Mouse (Mus musculus) spleen, adult 2 months (tissue): ENCODE data around the gene Nipbl. TPM values are rescaled to one million over a fixed set of nuclear protein-coding genes. Genes with fewer than 3 reads are reported as not detected.
A peak's percentile ranks its signal among the peaks of the same experiment; 100 is the strongest.
"Not testable (repeated sequence)": the region's sequence is repeated elsewhere in the genome, so short reads cannot be mapped to it uniquely, and the experiment has no call there.

Source experiments
- DNase-seq, 2 experiments: peaks; one replicate each; pipeline versions ENCODE4 v3.0.0 to v3.0.0-alpha.2; 2012 to 2021; ENCODE audit warnings: low spot score in 2 of 2, low read depth in 1 of 2
- H3K27ac ChIP-seq: fragments of 200-500 bp; 2 replicates; pipeline ENCODE4 v1.5.1; 2012; ENCODE audit warnings: low read length, inconsistent platforms; ENCODE audit not compliant: insufficient read depth
- H3K27me3 ChIP-seq: fragments of 200-500 bp; 2 replicates; pipeline ENCODE4 v1.6.1; 2012; ENCODE audit warnings: mild to moderate bottlenecking, moderate library complexity, low read length, inconsistent platforms; ENCODE audit not compliant: control insufficient read depth, insufficient read depth
- H3K36me3 ChIP-seq: fragments of 200-500 bp; 2 replicates; pipeline ENCODE4 v1.6.1; 2012; ENCODE audit warnings: mild to moderate bottlenecking, low read length, inconsistent platforms; ENCODE audit not compliant: control insufficient read depth, insufficient read depth
- H3K4me1 ChIP-seq: fragments of 200-500 bp; 2 replicates; pipeline ENCODE4 v1.6.1; 2011; ENCODE audit warnings: inconsistent platforms; ENCODE audit not compliant: control insufficient read depth, insufficient read depth, insufficient read length
- H3K4me3 ChIP-seq: fragments of 200-500 bp; 2 replicates; pipeline ENCODE4 v1.5.1; 2011; ENCODE audit warnings: mild to moderate bottlenecking, inconsistent platforms; ENCODE audit not compliant: insufficient read depth, insufficient read length; ENCODE audit errors: extremely low read depth
- CTCF ChIP-seq: fragments of 200-500 bp; IDR thresholded peaks from 2 replicates; pipeline ENCODE4 v1.5.1; 2011; ENCODE audit warnings: mild to moderate bottlenecking, inconsistent platforms; ENCODE audit not compliant: insufficient read depth, insufficient read length, insufficient replicate concordance; ENCODE audit errors: extremely low read depth
- POLR2A ChIP-seq: fragments of 200-500 bp; IDR thresholded peaks from 2 replicates; pipeline ENCODE4 v1.6.1; 2011; ENCODE audit warnings: low read depth, low read length, inconsistent platforms
- WGBS: fragments of 180-500 bp; shearing (Covaris S2); methylation state at CpG from one replicate; pipeline ENCODE4 v1.1.7; 2018; 5-methylcytosine and 5-hydroxymethylcytosine counted together
- polyA plus RNA-seq: library from polyadenylated mRNA; depleted of rRNA; stranded (reverse); fragments of >200 nt; gene quantifications from 2 replicates; pipeline ENCODE4 v1.2.3, GENCODE M21; 2012; rRNA removed

Nipbl gene
- polyA plus RNA-seq, 1 experiment: 5.0 TPM

DNA sequence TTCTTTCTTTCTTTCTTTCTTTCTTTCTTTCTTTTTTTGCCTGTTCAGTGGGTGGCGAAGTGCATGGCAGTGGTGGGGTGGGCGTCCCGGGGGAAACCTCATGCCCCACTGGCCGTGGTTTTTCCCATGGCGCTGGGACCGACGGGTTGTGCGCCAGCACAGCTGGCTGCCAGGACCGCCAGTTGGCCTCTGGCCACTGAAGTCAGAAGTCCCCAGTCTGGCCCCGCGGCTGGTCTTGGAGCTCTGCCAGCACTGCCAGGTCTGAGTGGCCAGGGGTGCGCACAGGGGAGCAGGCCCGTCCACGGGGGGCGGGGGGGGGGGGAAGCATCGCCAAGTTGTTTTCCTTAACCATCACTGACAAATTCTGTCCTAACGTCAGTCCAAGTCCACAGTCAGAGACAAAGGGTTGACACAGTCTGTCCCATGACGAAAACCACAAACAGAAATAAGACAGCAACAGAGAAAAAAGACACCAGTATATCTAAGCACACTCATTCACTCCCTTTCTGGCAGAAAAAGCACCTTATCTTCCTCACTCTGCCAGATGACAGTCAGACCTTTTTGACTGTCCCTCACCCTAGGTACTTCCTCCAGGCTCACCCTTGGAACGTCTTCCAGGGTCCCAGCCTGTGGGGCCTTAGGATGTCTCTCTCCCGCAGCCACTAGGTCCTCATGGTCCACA is 164.2 kb downstream of the Nipbl start:
- no peaks in the 10 kb centered on the region for H3K4me1 ChIP-seq
- TF ChIP-seq CTCF (no peak), POLR2A (no peak)
- peak overlapping the region; percentile 57 for H3K4me3 ChIP-seq
- WGBS: 28% methylated on average over 20 of the region's 20 CpGs
- no peaks in the 10 kb centered on the region for H3K27me3 ChIP-seq
- DNase-seq: no peak
- H3K27ac ChIP-seq: no peak overlapping the region
- no peaks in the 10 kb centered on the region for H3K36me3 ChIP-seq

DNA sequence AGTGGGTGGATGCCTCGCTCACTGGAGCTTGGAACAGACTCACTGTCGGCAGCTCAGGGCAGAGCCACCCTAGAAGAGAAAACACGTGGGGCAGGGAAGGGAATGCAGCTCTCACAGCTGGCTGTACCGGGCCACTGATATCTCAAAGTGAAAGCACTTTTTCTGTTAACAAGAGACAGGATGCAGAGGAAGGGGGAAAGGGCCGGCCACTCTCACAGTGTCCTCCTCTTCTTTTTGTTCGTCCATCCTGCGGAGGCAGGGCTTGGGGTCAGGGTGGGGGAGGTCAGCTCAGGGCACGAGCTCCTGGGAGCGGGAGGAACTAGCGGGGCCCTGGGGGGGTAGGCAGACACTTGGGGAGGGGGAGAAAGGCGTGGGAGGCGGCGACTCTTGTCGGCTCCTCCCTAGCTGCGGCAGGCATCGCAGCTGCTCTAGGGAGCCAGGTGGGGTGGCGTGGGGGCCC is 164.9 kb downstream of the Nipbl start:
- 22% methylated on average over 17 of the region's 17 CpGs for WGBS

DNA sequence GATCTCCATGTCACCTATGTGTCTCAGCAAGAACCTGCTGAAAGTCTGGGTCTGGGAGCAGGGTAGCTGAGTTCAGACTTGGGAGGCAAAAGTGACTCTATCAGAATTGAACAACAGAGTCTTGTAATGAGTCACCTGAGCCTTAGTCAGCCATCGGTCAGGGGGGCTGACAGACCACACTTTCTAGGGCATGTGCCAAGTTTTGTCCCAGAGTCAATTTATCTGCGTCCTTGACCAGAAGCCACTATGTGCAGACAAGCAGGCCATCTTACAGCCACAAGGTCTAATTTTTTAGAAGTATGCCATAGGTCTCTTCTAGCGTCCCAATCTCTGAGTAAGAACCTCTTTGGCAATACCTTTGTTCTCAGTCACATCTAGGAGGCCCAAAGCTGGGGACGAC is 166.3 kb downstream of the Nipbl start:
- DNase-seq, H3K4me1 ChIP-seq, H3K36me3 ChIP-seq, H3K27me3 ChIP-seq, H3K27ac ChIP-seq, H3K4me3 ChIP-seq: not testable (repeated sequence)
- 92% methylated on average over 4 of the region's 4 CpGs for WGBS

More for the DNA sequence above, 164.9 kb downstream of the Nipbl start:
- DNase-seq: peak in 1 of 2 experiments; percentile 6
- Histone ChIP-seq H3K27me3 (no peaks in the 10 kb centered on the region), H3K4me3 (peak overlapping the region; percentile 84), H3K27ac (no peak overlapping the region), H3K36me3 (no peaks in the 10 kb centered on the region), H3K4me1 (no peaks in the 10 kb centered on the region)
- TF ChIP-seq CTCF: no peak
- no peak for TF ChIP-seq POLR2A

DNA sequence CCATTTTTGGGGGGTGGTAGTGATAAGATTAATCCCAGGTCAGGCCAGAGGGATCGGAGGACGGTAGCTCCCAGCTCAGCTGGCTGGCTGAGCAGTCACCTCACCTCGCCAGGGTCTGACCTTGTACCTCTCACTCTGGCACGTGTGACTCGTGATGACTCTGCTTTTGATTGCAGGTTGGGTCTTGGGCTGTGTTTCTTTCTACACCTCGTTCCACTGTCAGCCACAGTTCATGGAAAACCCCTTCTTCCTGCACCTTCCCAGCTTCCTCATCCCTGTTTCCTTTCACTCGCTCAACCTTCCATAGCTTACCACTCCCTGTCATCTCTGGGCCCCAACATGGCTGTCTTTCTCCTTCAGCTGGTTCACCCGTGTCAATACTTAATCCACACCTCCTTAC is 172.3 kb downstream of the Nipbl start:
- 90% methylated on average over 8 of the region's 8 CpGs for WGBS
- H3K4me3 ChIP-seq: no peak overlapping the region
- peaks cover 2% of the 10 kb centered on the region; the same call in 1 of the 2 replicates for H3K36me3 ChIP-seq
- no peaks in the 10 kb centered on the region for H3K27me3 ChIP-seq
- no peaks in the 10 kb centered on the region for H3K4me1 ChIP-seq
- H3K27ac ChIP-seq: no peak overlapping the region
- TF ChIP-seq CTCF (no peak), POLR2A (no peak)
- DNase-seq: no peak

DNA sequence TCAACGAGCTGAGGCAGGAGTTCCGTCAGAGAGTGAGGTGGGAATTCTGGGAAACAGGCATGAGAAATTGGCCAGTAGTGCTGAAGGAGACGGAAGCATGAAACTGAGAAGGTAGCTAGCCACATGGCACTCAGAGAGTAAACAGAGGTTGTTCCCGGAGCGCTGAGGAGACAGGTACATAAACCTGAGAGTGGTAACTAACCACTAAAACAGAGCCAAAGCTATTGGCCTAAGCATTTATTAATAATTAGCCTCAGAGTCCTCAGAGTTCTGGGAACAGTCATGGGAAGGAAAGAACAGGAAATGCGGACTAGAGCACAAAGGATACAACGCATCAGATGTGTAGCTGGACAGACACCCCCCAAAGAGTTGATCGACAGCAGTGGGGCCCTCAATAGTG is 176.0 kb downstream of the Nipbl start:
- Histone ChIP-seq H3K36me3 (peaks cover 12% of the 10 kb centered on the region), H3K27ac (no peak overlapping the region), H3K4me3 (no peak overlapping the region), H3K27me3 (no peaks in the 10 kb centered on the region), H3K4me1 (no peaks in the 10 kb centered on the region)
- no peak for TF ChIP-seq CTCF
- TF ChIP-seq POLR2A: no peak
- 94% methylated on average over 8 of the region's 8 CpGs for WGBS
- DNase-seq: no peak

DNA sequence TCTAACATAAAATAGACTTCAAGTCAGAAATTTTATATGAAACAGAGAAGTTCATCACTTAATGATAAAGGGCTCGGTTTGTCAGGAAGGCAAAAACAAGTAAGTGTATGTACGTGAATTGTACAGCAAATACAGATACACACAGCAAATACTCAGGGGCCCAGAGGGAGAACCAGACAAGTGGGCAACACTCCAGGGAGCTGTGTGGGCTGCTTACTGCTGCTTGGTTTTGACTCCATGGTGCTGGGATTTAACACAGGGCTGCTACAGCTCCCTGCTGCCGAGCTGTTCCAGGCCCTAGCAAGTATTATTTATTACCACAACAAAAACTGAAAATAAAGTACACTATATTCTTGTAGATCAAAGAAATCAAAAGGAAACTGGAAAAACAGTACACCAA is 177.1 kb downstream of the Nipbl start:
- Histone ChIP-seq H3K4me3 (no peak overlapping the region), H3K36me3 (peaks cover 15% of the 10 kb centered on the region), H3K27me3 (no peaks in the 10 kb centered on the region), H3K27ac (no peak overlapping the region), H3K4me1 (no peaks in the 10 kb centered on the region)
- no peak for TF ChIP-seq CTCF
- TF ChIP-seq POLR2A: no peak
- 96% methylated on average over 3 of the region's 3 CpGs for WGBS
- no peak for DNase-seq

DNA sequence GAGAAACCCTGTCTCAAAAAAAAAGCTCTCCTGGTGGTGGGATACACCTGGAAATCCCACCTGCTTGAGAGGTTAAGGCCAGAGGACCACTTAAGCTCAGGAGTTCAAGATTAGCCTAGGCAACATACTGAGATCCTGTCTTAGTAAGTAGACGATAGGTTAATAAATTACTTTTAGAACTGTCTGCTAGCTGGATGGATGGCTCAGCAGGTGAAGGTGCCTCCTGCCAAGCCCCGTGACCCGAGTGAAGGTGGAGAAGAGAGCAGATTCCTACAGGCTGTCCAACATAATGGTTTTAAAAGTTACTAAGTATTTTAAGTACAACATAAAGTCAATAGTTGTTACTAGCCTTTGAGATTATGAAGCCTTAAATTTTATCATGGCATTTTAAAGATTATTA is 178.3 kb downstream of the Nipbl start:
- H3K27ac ChIP-seq: no peak overlapping the region
- no peaks in the 10 kb centered on the region for H3K27me3 ChIP-seq
- H3K36me3 ChIP-seq: peaks cover 15% of the 10 kb centered on the region
- H3K4me1 ChIP-seq: no peaks in the 10 kb centered on the region
- no peak for DNase-seq
- no peak overlapping the region for H3K4me3 ChIP-seq
- TF ChIP-seq CTCF (no peak), POLR2A (no peak)
- WGBS: 91% methylated on average over 3 of the region's 3 CpGs

Other genes with a start within 250 kb of the Nipbl start
- gene Gm2310, start 75.5 kb upstream of the Nipbl start, polyA plus RNA-seq: not detected in 2 replicates